Mouse (Mus musculus) cerebellum, adult 2 months (tissue): ENCODE results near the gene Fbxo42.

ENCODE experiments used
- CTCF ChIP-seq: fragments of 200-500 bp; IDR thresholded peaks from 2 replicates; pipeline ENCODE4 v1.5.1; 2011; ENCODE audit warnings: low read depth, mild to moderate bottlenecking, control low read depth, low read length, moderate library complexity, borderline replicate concordance; ENCODE audit not compliant: insufficient read depth
- POLR2A ChIP-seq: fragments of 200-500 bp; IDR thresholded peaks from 2 replicates; pipeline ENCODE4 v1.6.1; 2011; ENCODE audit warnings: low read length, control low read depth, borderline replicate concordance; ENCODE audit not compliant: insufficient read depth

DNA sequence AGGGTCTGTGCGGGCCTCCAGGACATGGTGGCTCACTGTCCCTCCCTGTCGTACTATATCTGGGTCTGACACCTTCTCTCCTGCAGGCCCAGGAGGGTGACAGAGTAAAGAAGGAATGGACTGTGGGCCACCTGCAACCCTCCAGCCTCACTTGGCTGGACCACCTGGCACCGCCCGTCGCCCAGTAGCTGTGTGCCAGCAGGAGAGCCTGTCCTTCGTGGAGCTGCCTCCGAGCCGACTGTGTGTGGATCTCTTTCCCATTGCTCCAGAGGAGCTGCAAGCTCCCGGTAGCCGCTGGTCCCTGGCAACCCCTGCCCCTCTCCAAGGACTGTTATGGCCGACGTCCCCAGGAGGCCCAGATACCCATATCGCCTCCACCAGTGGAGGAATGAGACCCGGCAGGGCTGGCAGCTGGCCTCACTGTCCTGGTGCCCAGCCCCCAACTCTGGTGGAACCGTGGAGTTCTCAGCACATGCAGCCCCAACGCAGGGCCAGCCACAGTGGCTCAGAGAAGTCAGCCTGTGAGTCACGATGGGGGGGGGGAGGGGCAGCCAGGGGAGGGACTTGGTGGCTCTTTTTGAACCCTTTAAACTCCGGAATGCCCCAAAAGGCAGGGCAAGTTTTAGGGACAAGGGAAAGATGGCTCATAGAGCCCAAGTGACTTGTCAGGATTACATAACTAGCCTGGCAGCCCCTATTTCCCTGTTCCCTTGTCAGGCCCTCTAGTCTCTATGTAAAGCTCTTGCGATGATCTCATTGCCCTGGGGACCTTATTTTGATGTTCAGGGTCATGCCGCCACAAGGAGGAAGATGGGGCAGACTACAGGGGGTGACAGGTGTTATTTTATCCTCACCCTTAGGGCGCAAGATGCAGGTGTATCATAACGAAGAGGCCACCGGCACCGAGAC is 98.6 kb downstream of the Fbxo42 start:
- no peak for TF ChIP-seq CTCF
- TF ChIP-seq POLR2A = no peak
